Mouse (Mus musculus) neural tube, embryonic 11.5 days (tissue): Measurements from ENCODE around the gene Aptx. TPM values are rescaled to one million over a fixed set of nuclear protein-coding genes. Genes with fewer than 3 reads are reported as not detected.
A peak's percentile ranks its signal among the peaks of the same experiment; 100 is the strongest.

Experiments used
- ATAC-seq: fragments of 200-750 bp; cut with Nextera tagmentation; 2 replicates; pipeline ENCODE4 v1.8.0; 2017; ENCODE audit warnings: moderate number of reproducible peaks, mild to moderate bottlenecking, moderate TSS enrichment, moderate library complexity; ENCODE audit not compliant: insufficient read depth, low FRiP score, low TSS enrichment
- DNase-seq: peaks from one replicate; pipeline ENCODE4 v3.0.0-alpha.2; 2015; ENCODE audit warnings: low spot score
- H3K27ac ChIP-seq: fragments of 300-500 bp; sonication (generic); 2 replicates; pipeline ENCODE4 v1.5.1; 2014; ENCODE audit warnings: low read depth, mild to moderate bottlenecking, low read length
- H3K27me3 ChIP-seq: fragments of 300-500 bp; sonication (generic); 2 replicates; pipeline ENCODE4 v1.6.1; 2014; ENCODE audit warnings: mild to moderate bottlenecking, low read length, mixed read lengths; ENCODE audit not compliant: control insufficient read depth, insufficient read depth
- H3K36me3 ChIP-seq: fragments of 300-500 bp; sonication (generic); 2 replicates; pipeline ENCODE4 v1.6.1; 2014; ENCODE audit warnings: mild to moderate bottlenecking, low read length, moderate library complexity, mixed read lengths; ENCODE audit not compliant: control insufficient read depth, insufficient read depth
- H3K4me1 ChIP-seq: fragments of 300-500 bp; sonication (generic); 2 replicates; pipeline ENCODE4 v1.6.1; 2014; ENCODE audit warnings: low read length, mixed read lengths; ENCODE audit not compliant: control insufficient read depth, insufficient read depth
- H3K4me2 ChIP-seq: fragments of 300-500 bp; sonication (generic); 2 replicates; pipeline ENCODE4 v1.6.1; 2014; ENCODE audit warnings: low read depth, mild to moderate bottlenecking, moderate library complexity
- H3K4me3 ChIP-seq: fragments of 300-500 bp; sonication (generic); 2 replicates; pipeline ENCODE4 v1.5.1; 2014; ENCODE audit warnings: low read depth, low read length
- H3K9ac ChIP-seq: fragments of 300-500 bp; sonication (generic); 2 replicates; pipeline ENCODE4 v1.6.1; 2014; ENCODE audit warnings: mild to moderate bottlenecking, low read length
- H3K9me3 ChIP-seq: fragments of 300-500 bp; sonication (generic); 2 replicates; pipeline ENCODE4 v1.6.1; 2016; ENCODE audit warnings: low read length; ENCODE audit not compliant: control insufficient read depth
- WGBS: fragments of 180-500 bp; shearing (Covaris S2); extraction: QIAGEN DNeasy Blood & Tissue Kit; methylation state at CpG from one replicate; pipeline ENCODE4 v1.1.7; 2014; 5-methylcytosine and 5-hydroxymethylcytosine counted together
- polyA plus RNA-seq: library from polyadenylated mRNA; unstranded; fragments of >200 nt; fragmentation: Nextera tagmentation; extraction: Ambion mirVana; gene quantifications from 2 replicates; pipeline ENCODE4 v1.2.1, GENCODE M21; 2014

Gene Aptx
- polyA plus RNA-seq, 1 experiment from 2014 or later = 44.0 TPM

GRCm38 (mm10) chr4:40681908-40682307 is 21.1 kb downstream of the Aptx start:
- Histone ChIP-seq H3K9me3 (no peaks in the 10 kb centered on the region), H3K4me2 (no peak overlapping the region), H3K36me3 (0 out of 2 replicates have a peak, but pooled peaks cover 6% of the 10 kb centered on the region), H3K27ac (no peak overlapping the region), H3K4me3 (no peak overlapping the region), H3K27me3 (no peaks in the 10 kb centered on the region), H3K4me1 (no peaks in the 10 kb centered on the region), H3K9ac (no peak overlapping the region)
- WGBS = 28% methylated on average over 3 of the region's 3 CpGs
- DNase-seq (peak; percentile 52), ATAC-seq (no peak)

GRCm38 (mm10) chr4:40680250-40680860 is 22.6 kb downstream of the Aptx start:
- no peak overlapping the region for H3K9ac ChIP-seq
- H3K36me3 ChIP-seq = no peaks in the 10 kb centered on the region
- H3K4me3 ChIP-seq = no peak overlapping the region
- H3K27me3 ChIP-seq = no peaks in the 10 kb centered on the region
- DNase-seq (peak; percentile 56), ATAC-seq (peak; percentile 36; the same call in 1 of the 2 replicates)
- H3K4me1 ChIP-seq = no peaks in the 10 kb centered on the region
- 56% methylated on average over 5 of the region's 5 CpGs for WGBS
- no peak overlapping the region for H3K4me2 ChIP-seq
- no peaks in the 10 kb centered on the region for H3K9me3 ChIP-seq
- H3K27ac ChIP-seq = no peak overlapping the region

DNA sequence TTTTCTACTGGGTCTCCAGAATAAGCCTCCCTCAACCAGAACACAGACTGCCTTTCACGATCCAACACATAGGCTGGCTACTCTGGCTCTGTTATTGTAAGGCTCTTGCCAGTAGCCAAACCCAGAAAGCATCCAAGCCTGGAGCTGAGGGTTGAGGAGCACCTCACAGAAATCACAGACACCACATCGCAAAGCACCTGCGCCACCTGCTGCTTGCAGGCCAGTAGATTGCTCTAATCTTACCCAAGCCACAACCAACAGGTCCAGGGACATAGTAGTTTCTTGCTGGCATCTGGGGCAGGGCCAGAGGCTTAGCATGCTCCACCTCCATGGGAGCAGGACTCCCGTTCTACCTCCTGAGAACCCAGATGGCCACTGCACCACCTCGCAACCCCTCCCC is 25.9 kb downstream of the Aptx start:
- DNase-seq (no peak), ATAC-seq (0 out of 2 replicates have a peak, but pooled peaks have one; percentile 13)
- no peak overlapping the region for H3K4me2 ChIP-seq
- H3K9me3 ChIP-seq = no peaks in the 10 kb centered on the region
- H3K27me3 ChIP-seq = no peaks in the 10 kb centered on the region
- WGBS = 42% methylated on average over 5 of the region's 5 CpGs
- no peak overlapping the region for H3K27ac ChIP-seq
- H3K36me3 ChIP-seq = no peaks in the 10 kb centered on the region
- no peak overlapping the region for H3K4me3 ChIP-seq
- no peak overlapping the region for H3K9ac ChIP-seq
- H3K4me1 ChIP-seq = no peaks in the 10 kb centered on the region

- Histone ChIP-seq H3K36me3 (no peaks in the 10 kb centered on the region), H3K4me1 (no peaks in the 10 kb centered on the region), H3K4me2 (peak overlapping the region; percentile 15; the same call in 1 of the 2 replicates), H3K4me3 (no peak overlapping the region), H3K9ac (no peak overlapping the region), H3K9me3 (no peaks in the 10 kb centered on the region), H3K27ac (no peak overlapping the region), H3K27me3 (no peaks in the 10 kb centered on the region)
- ATAC-seq (no peak), DNase-seq (no peak)
- 17% methylated on average over 14 of the region's 14 CpGs for WGBS
Measured at GRCm38 (mm10) chr4:40676338-40676737, 26.7 kb downstream of the Aptx start.

- WGBS = 88% methylated on average over 5 of the region's 5 CpGs
- DNase-seq (no peak), ATAC-seq (no peak)
- H3K4me1 ChIP-seq = no peaks in the 10 kb centered on the region
- no peak overlapping the region for H3K27ac ChIP-seq
- H3K27me3 ChIP-seq = no peaks in the 10 kb centered on the region
- H3K9ac ChIP-seq = no peak overlapping the region
- no peaks in the 10 kb centered on the region for H3K36me3 ChIP-seq
- no peaks in the 10 kb centered on the region for H3K9me3 ChIP-seq
- H3K4me2 ChIP-seq = no peak overlapping the region
- no peak overlapping the region for H3K4me3 ChIP-seq
Measured at GRCm38 (mm10) chr4:40673526-40673925, 29.5 kb downstream of the Aptx start.

DNA sequence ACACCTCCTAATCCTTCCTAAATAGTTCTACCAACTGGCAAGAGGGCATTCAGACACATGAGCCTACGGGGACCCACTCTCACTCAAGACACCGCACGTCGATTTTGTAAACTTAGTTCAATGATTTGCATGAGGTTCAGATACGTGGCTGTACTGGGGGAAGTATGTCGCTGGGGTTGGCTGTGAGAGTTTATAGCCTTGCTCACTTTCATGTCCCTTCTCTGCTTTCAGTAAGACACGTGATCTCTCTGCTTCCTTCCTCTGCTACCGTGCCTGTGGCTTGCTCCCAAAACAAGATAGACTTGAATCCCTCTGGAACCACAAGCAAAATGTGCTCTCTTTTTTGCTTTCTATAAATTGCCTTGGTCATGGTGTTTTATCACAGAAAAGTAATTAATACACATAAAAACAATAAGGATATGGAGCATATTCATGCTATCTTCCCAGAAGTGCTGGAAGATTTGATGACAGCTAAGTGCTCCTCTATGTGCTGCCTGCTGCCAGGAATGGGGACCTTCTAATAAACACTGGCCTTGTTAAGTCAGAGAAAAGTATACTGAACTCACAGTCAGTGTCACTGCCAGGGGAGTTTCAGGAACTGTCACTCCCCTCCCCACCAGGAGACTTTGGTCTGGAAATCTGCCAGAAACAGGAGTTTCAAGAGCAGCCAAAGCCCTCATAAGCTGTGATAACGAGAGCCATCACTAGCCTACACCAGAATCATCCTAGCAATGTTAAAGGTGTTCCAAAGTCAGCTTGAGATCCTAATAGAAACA is 36.6 kb downstream of the Aptx start:
- Histone ChIP-seq H3K27ac (no peak overlapping the region), H3K4me2 (no peak overlapping the region), H3K4me1 (no peaks in the 10 kb centered on the region), H3K36me3 (no peaks in the 10 kb centered on the region), H3K4me3 (no peak overlapping the region), H3K27me3 (no peaks in the 10 kb centered on the region), H3K9me3 (no peaks in the 10 kb centered on the region; the same call in 1 of the 2 replicates), H3K9ac (no peak overlapping the region)
- ATAC-seq (no peak), DNase-seq (no peak)
- 86% methylated on average over 9 of the region's 9 CpGs for WGBS

GRCm38 (mm10) chr4:40651055-40651454 is 51.9 kb downstream of the Aptx start:
- no peak overlapping the region for H3K9ac ChIP-seq
- H3K4me1 ChIP-seq = no peaks in the 10 kb centered on the region
- H3K9me3 ChIP-seq = no peaks in the 10 kb centered on the region
- ATAC-seq (no peak), DNase-seq (no peak)
- H3K27me3 ChIP-seq = no peaks in the 10 kb centered on the region
- no peak overlapping the region for H3K27ac ChIP-seq
- no peak overlapping the region for H3K4me3 ChIP-seq
- H3K36me3 ChIP-seq = no peaks in the 10 kb centered on the region
- no peak overlapping the region for H3K4me2 ChIP-seq
- 85% methylated on average over 2 of the region's 2 CpGs for WGBS

- no peak for ATAC-seq
- Histone ChIP-seq H3K27ac (no peak overlapping the region), H3K4me2 (no peak overlapping the region), H3K36me3 (no peaks in the 10 kb centered on the region), H3K9ac (no peak overlapping the region), H3K4me1 (no peaks in the 10 kb centered on the region), H3K27me3 (no peaks in the 10 kb centered on the region), H3K9me3 (no peaks in the 10 kb centered on the region), H3K4me3 (no peak overlapping the region)
- no peak for DNase-seq
- WGBS = 87% methylated on average over 5 of the region's 5 CpGs
Measured at GRCm38 (mm10) chr4:40649111-40649510, 53.9 kb downstream of the Aptx start.

- Histone ChIP-seq H3K27ac (no peak overlapping the region), H3K4me1 (no peaks in the 10 kb centered on the region), H3K36me3 (no peaks in the 10 kb centered on the region), H3K9ac (no peak overlapping the region), H3K27me3 (no peaks in the 10 kb centered on the region), H3K9me3 (no peaks in the 10 kb centered on the region), H3K4me2 (no peak overlapping the region), H3K4me3 (no peak overlapping the region)
- no peak for DNase-seq
- WGBS = 84% methylated on average over 5 of the region's 5 CpGs
- no peak for ATAC-seq
Measured at GRCm38 (mm10) chr4:40643567-40643966, 59.4 kb downstream of the Aptx start.
